Mouse (Mus musculus) embryonic stem cell, embryonic (primary cell): ENCODE measurements at regions not wholly inside any gene's neighbourhood (a gene's known extent, or its start where the extent isn't known, plus 50 kb on each side); places are given as distances from the start of the nearest gene placed in this dataset.

ENCODE experiments used
- CTCF ChIA-PET, 4 experiments: fragments of 300-600 bp in 2 of 4; fragments of 350-600 bp in 2 of 4; sonication (Branson Sonifier 250); formaldehyde crosslinking; loops; one replicate each; lab custom pipeline; 2022; ENCODE audit warnings: inconsistent platforms in 2 of 4; lab: Charles Lee
- POLR2A ChIA-PET, 4 experiments: fragments of 300-600 bp in 2 of 4; fragments of 350-600 bp in 2 of 4; sonication (Branson Sonifier 250); formaldehyde crosslinking; loops; one replicate each; lab custom pipeline; 2022; ENCODE audit warnings: antibody characterized with exemption in 4 of 4, inconsistent platforms in 1 of 4; lab: Charles Lee

- ChIA-PET POLR2A (no interaction called here), CTCF (interaction anchor here in 2 of 4 experiments (0.6 to 1.0 kb wide), 2 partner anchors 888 to 942 kb away, joined by 3 to 6 read pairs; no protein-coding TSS in a partner anchor)
These were observed 223.2 kb upstream of the Agtr1b start for GRCm38 (mm10) chr3:20590143-20590542.

GRCm38 (mm10) chr3:20551563-20551962 lies 184.6 kb upstream of the Agtr1b start:
- POLR2A ChIA-PET: no interaction called here
- CTCF ChIA-PET: interaction anchor here in 2 of 4 experiments (0.6 to 1.3 kb wide), 6 partner anchors 15 to 1218 kb away, joined by 3 to 5 read pairs (median 3); no protein-coding TSS in a partner anchor

- CTCF ChIA-PET: no interaction called here
- POLR2A ChIA-PET: interaction anchor here in 1 of 4 experiments (0.6 kb wide), 1 partner anchor 728 kb away, joined by 5 read pairs; no protein-coding TSS in a partner anchor
These were observed 177.0 kb upstream of the Agtr1b start for GRCm38 (mm10) chr3:20543991-20544390.

- POLR2A ChIA-PET: no interaction called here
- CTCF ChIA-PET: no interaction called here
These were observed 171.6 kb upstream of the Agtr1b start for GRCm38 (mm10) chr3:20538492-20539004.

GRCm38 (mm10) chr3:20520738-20521137 lies 153.8 kb upstream of the Agtr1b start:
- POLR2A ChIA-PET: no interaction called here
- CTCF ChIA-PET: interaction anchor here in 3 of 4 experiments (0.6 to 2.2 kb wide), 7 partner anchors 13 to 1700 kb away, joined by 3 to 11 read pairs (median 3); no protein-coding TSS in a partner anchor

GRCm38 (mm10) chr3:20509192-20509591 lies 142.2 kb upstream of the Agtr1b start:
- ChIA-PET CTCF (interaction anchor here in 2 of 4 experiments (0.5 to 3.1 kb wide), 6 partner anchors 11 to 987 kb away, joined by 3 to 11 read pairs (median 3); no protein-coding TSS in a partner anchor), POLR2A (interaction anchor here in 2 of 4 experiments (0.5 to 0.6 kb wide), 3 partner anchors 15 to 1264 kb away, joined by 3 to 6 read pairs (median 4); no protein-coding TSS in a partner anchor)

GRCm38 (mm10) chr3:20505546-20505945 lies 138.6 kb upstream of the Agtr1b start:
- CTCF ChIA-PET: no interaction called here
- POLR2A ChIA-PET: no interaction called here
